Mouse (Mus musculus) erythroblast, embryonic 14.5 days (primary cell): Measurements from ENCODE around the gene Gtf2ird1. TPM values are rescaled to one million over a fixed set of nuclear protein-coding genes. Genes with fewer than 3 reads are reported as not detected.
"Not testable (repeated sequence)": the region's sequence is repeated elsewhere in the genome, so short reads cannot be mapped to it uniquely, and the experiment has no call there.

Source experiments
- H3K27me3 ChIP-seq: 2 replicates; pipeline ENCODE4 v1.6.1; 2012; ENCODE audit warnings: inconsistent platforms; ENCODE audit not compliant: control insufficient read depth
- H3K36me3 ChIP-seq: 2 replicates; pipeline ENCODE4 v1.6.1; 2012; ENCODE audit warnings: mild to moderate bottlenecking, inconsistent platforms; ENCODE audit not compliant: control insufficient read depth
- H3K4me1 ChIP-seq: 2 replicates; pipeline ENCODE4 v1.6.1; 2012; ENCODE audit warnings: inconsistent platforms; ENCODE audit not compliant: control insufficient read depth
- H3K4me3 ChIP-seq: replicated peaks from 2 replicates; pipeline ENCODE3; 2012; ENCODE audit warnings: moderate library complexity, mild to moderate bottlenecking, inconsistent platforms
- H3K9me3 ChIP-seq: 2 replicates; pipeline ENCODE4 v1.6.1; 2012; ENCODE audit warnings: low read length, inconsistent platforms, mixed read lengths; ENCODE audit not compliant: control insufficient read depth
- GATA1 ChIP-seq: IDR thresholded peaks from 2 replicates; pipeline ENCODE4 v1.6.1; 2012; ENCODE audit warnings: low read length, inconsistent platforms, mixed read lengths
- TAL1 ChIP-seq: IDR thresholded peaks from 3 replicates; pipeline ENCODE4 v1.6.1; 2012; ENCODE audit warnings: low read length, inconsistent platforms, mixed read lengths
- polyA plus RNA-seq: library from polyadenylated mRNA; stranded (reverse); fragments of >175 nt; gene quantifications from 2 replicates; pipeline ENCODE4 v1.2.3, GENCODE M21; 2012

Gene Gtf2ird1
- polyA plus RNA-seq, 1 experiment: 2.0 TPM

GRCm38 (mm10) chr5:134352527-134353001 is 104.0 kb downstream of the Gtf2ird1 start:
- no peaks in the 10 kb centered on the region for H3K9me3 ChIP-seq
- no peak for TF ChIP-seq TAL1
- no peak for TF ChIP-seq GATA1

GRCm38 (mm10) chr5:134350660-134351059 is 105.9 kb downstream of the Gtf2ird1 start:
- no peaks in the 10 kb centered on the region for H3K36me3 ChIP-seq
- H3K4me1 ChIP-seq: peaks cover 15% of the 10 kb centered on the region
- H3K27me3 ChIP-seq: no peaks in the 10 kb centered on the region
- TF ChIP-seq TAL1 (no peak), GATA1 (no peak)
- H3K4me3 ChIP-seq: no peak overlapping the region
- peaks cover 4% of the 10 kb centered on the region; the same call in 1 of the 2 replicates for H3K9me3 ChIP-seq

More at GRCm38 (mm10) chr5:134352527-134353001, 104.0 kb downstream of the Gtf2ird1 start:
- Histone ChIP-seq H3K27me3 (no peaks in the 10 kb centered on the region), H3K36me3 (no peaks in the 10 kb centered on the region), H3K4me3 (no peak overlapping the region), H3K4me1 (peaks cover 15% of the 10 kb centered on the region)

DNA sequence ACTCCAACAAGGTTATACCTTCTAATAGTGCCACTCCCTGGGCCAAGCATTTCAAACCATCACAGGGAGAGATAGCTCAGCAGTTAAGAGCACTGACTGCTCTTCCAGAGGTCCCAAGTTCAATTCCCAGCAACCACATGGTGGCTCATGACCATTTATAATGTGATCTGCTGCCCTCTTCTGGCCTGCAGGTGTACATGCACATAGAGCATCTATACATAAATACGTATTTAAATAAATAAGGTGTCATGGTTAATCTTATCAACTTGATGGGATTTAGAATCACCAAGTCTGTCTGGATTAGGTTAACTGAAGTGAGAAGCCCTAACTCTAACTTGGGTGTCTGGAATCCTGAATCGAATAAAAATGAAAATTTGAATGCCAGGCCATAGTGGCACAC is 109.5 kb downstream of the Gtf2ird1 start:
- Histone ChIP-seq H3K4me3 (no peak overlapping the region), H3K36me3 (no peaks in the 10 kb centered on the region), H3K4me1 (peaks cover 19% of the 10 kb centered on the region), H3K9me3 (peaks cover 4% of the 10 kb centered on the region; the same call in 1 of the 2 replicates), H3K27me3 (no peaks in the 10 kb centered on the region)
- TF ChIP-seq GATA1: no peak
- TF ChIP-seq TAL1: no peak

DNA sequence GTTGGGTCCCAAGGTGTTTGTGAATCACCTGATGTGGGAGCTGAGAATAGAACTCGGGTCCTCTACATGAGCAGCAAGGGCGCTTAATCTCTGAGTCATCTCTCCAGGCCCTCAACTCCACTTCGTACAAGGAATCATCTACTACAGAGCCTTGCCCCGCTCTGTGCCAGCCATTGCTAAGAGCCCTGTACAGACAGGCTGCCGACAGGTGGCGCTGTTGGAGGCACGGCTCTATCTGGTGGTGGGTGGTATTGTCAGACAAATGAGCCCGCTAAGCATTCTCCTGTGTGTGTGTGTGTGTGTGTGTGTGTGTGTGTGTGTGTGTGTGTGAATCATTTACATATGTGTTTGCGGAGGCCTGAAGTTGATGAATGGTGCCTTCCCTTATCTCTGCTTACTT is 111.1 kb downstream of the Gtf2ird1 start:
- H3K4me1 ChIP-seq: peaks cover 11% of the 10 kb centered on the region
- peaks cover 4% of the 10 kb centered on the region; the same call in 1 of the 2 replicates for H3K9me3 ChIP-seq
- TF ChIP-seq TAL1: no peak
- H3K27me3 ChIP-seq: no peaks in the 10 kb centered on the region
- H3K36me3 ChIP-seq: no peaks in the 10 kb centered on the region
- no peak overlapping the region for H3K4me3 ChIP-seq

DNA sequence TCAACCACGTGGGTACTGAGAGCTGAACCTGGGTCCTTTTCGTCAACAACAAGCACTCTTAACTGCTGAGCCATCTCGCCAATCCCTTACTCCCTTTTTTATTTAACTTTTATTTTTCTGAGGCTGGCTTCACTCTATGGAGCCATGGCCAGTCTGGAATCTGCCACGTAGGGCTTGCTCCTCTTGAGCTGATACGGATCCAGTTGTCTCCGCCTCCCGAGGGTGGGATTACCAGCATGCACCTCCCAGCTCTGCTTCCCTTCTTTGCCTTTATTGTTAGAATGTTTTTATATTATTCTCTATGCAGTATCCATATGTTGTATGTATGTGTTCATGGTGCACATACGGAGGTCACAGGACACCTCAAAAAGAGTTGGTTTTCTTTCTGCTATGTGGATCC is 112.4 kb downstream of the Gtf2ird1 start:
- H3K9me3 ChIP-seq: peaks cover 4% of the 10 kb centered on the region; the same call in 1 of the 2 replicates
- H3K4me1 ChIP-seq: peaks cover 3% of the 10 kb centered on the region; the same call in 1 of the 2 replicates
- no peaks in the 10 kb centered on the region for H3K36me3 ChIP-seq
- H3K27me3 ChIP-seq: no peaks in the 10 kb centered on the region
- H3K4me3 ChIP-seq: no peak overlapping the region
- TF ChIP-seq TAL1 (no peak), GATA1 (no peak)

- not testable (repeated sequence) for H3K4me3 ChIP-seq, H3K27me3 ChIP-seq, H3K9me3 ChIP-seq, H3K36me3 ChIP-seq, H3K4me1 ChIP-seq
Measured at GRCm38 (mm10) chr5:134343530-134343929, 113.0 kb downstream of the Gtf2ird1 start.

- no peaks in the 10 kb centered on the region for H3K36me3 ChIP-seq
- no peak overlapping the region for H3K4me3 ChIP-seq
- peaks cover 4% of the 10 kb centered on the region; the same call in 1 of the 2 replicates for H3K9me3 ChIP-seq
- peaks cover 3% of the 10 kb centered on the region; the same call in 1 of the 2 replicates for H3K4me1 ChIP-seq
- H3K27me3 ChIP-seq: no peaks in the 10 kb centered on the region
- no peak for TF ChIP-seq TAL1
- no peak for TF ChIP-seq GATA1
Measured at GRCm38 (mm10) chr5:134342503-134343205, 113.9 kb downstream of the Gtf2ird1 start.

DNA sequence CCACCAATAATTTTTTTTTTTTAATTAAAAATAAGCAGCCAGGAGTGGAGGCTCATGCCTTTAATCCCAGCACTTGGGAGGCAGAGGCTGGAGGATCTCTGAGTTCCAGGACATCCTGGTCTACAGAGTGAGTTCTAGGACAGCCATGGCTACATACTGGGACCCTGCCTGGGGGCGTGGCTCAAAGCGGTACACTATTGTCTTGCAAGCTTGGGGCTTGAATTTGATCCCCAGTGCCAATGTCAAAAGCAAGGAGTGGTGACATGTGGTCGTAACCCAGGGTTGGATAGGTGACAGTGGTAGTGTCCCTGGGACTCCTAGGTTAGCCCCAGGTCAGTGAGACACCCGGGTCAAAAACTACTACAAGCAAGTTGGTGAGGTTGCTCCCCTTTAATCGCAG is 114.8 kb downstream of the Gtf2ird1 start:
- TF ChIP-seq TAL1: no peak
- no peak for TF ChIP-seq GATA1
- Histone ChIP-seq H3K4me3 (no peak overlapping the region), H3K36me3 (no peaks in the 10 kb centered on the region), H3K27me3 (no peaks in the 10 kb centered on the region), H3K4me1 (peaks cover 3% of the 10 kb centered on the region; the same call in 1 of the 2 replicates), H3K9me3 (peaks cover 4% of the 10 kb centered on the region; the same call in 1 of the 2 replicates)

GRCm38 (mm10) chr5:134341321-134341720 is 115.2 kb downstream of the Gtf2ird1 start:
- Histone ChIP-seq H3K27me3 (no peaks in the 10 kb centered on the region), H3K36me3 (no peaks in the 10 kb centered on the region), H3K9me3 (peaks cover 2% of the 10 kb centered on the region; the same call in 1 of the 2 replicates), H3K4me1 (peaks cover 3% of the 10 kb centered on the region; the same call in 1 of the 2 replicates), H3K4me3 (no peak overlapping the region)
- TF ChIP-seq GATA1: no peak
- no peak for TF ChIP-seq TAL1
